Mouse (Mus musculus) midbrain, embryonic 12.5 days (tissue): ENCODE measurements around the gene Mettl24. TPM values are rescaled to one million over a fixed set of nuclear protein-coding genes. Genes with fewer than 3 reads are reported as not detected.
A peak's percentile ranks its signal among the peaks of the same experiment; 100 is the strongest.

Experiments
- ATAC-seq: fragments of 200-750 bp; cut with Nextera tagmentation; 2 replicates; pipeline ENCODE4 v1.8.0; 2017; ENCODE audit warnings: low read depth, moderate TSS enrichment, moderate library complexity; ENCODE audit not compliant: low FRiP score
- H3K27ac ChIP-seq: fragments of 300-500 bp; sonication (generic); replicated peaks from 2 replicates; pipeline ENCODE4 v1.5.1; 2016; ENCODE audit warnings: mild to moderate bottlenecking
- H3K27me3 ChIP-seq: fragments of 300-500 bp; sonication (generic); 2 replicates; pipeline ENCODE4 v1.6.1; 2016; ENCODE audit warnings: mild to moderate bottlenecking
- H3K36me3 ChIP-seq: fragments of 300-500 bp; sonication (generic); 2 replicates; pipeline ENCODE4 v1.6.1; 2016
- H3K4me1 ChIP-seq: fragments of 300-500 bp; sonication (generic); 2 replicates; pipeline ENCODE4 v1.6.1; 2016
- H3K4me2 ChIP-seq: fragments of 300-500 bp; sonication (generic); replicated peaks from 2 replicates; pipeline ENCODE4 v1.6.1; 2016; ENCODE audit warnings: mild to moderate bottlenecking, moderate library complexity
- H3K4me3 ChIP-seq: fragments of 300-500 bp; sonication (generic); 2 replicates; pipeline ENCODE4 v1.5.1; 2016; ENCODE audit warnings: mild to moderate bottlenecking
- H3K9ac ChIP-seq: fragments of 300-500 bp; sonication (generic); replicated peaks from 2 replicates; pipeline ENCODE4 v1.6.1; 2016; ENCODE audit warnings: mild to moderate bottlenecking, moderate library complexity
- H3K9me3 ChIP-seq: fragments of 300-500 bp; sonication (generic); 2 replicates; pipeline ENCODE4 v1.6.1; 2016; ENCODE audit warnings: mild to moderate bottlenecking
- WGBS: fragments of 180-500 bp; shearing (Covaris S2); methylation state at CpG from one replicate; pipeline ENCODE4 v1.1.7; 2016; 5-methylcytosine and 5-hydroxymethylcytosine counted together
- polyA plus RNA-seq: library from polyadenylated mRNA; unstranded; fragments of >200 nt; fragmentation: Nextera tagmentation; extraction: Ambion mirVana; gene quantifications from 2 replicates; pipeline ENCODE4 v1.2.1, GENCODE M21; 2016

The Mettl24 gene
- 0.91 and 1.0 TPM in 2 replicates for polyA plus RNA-seq

DNA sequence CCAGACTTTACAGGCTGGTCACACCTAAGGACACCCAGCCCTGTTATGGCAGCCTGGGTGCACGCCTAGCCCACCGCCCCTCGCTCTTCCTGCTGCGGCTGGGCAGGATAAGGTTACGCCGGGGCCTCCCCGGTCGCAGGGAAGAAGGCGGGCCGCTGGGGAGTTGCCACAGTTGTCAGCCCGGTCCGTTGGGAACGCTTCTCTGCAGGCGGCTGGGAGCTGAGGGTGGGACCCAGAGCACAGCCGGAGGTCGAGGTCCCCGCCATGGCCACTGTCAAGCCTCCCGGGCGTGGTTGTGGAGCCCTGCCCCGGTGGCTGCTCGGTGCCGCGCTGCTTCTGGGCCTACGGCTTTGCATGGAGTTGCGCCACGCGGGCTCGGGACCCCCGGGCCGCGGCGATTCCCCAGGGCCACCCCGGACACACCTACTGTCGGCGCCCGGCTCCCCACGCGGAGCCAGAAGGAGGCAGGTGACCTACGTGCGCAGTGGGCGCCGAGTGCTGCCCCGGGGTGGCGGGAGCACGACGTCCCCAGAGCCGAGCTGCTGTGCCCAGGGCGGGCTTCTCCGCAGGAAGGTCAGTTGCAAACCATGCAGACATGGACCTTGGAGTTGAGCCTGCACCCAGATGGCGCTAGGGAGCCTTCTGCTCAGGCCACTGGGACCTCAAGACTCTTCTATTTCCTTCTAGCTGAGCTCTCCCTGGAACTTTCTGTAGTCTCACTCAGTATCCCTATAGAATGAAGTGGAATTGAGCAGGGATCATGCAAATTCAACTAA is at the start of gene Mettl24:
Gene Mettl24 (plus strand): TSS at position 191 of the 776 bp plus-strand sequence.
- H3K36me3 ChIP-seq, result no peaks in the 10 kb centered on the region
- peak within 1 kb of the TSS; percentile 97 for H3K4me2 ChIP-seq
- peak; percentile 80 for ATAC-seq
- WGBS, result 1% methylated on average over 42 of the region's 50 CpGs
- peak within 1 kb of the TSS; percentile 55 for H3K4me3 ChIP-seq
- H3K9me3 ChIP-seq, result no peaks in the 10 kb centered on the region
- no peak within 1 kb of the TSS for H3K27ac ChIP-seq
- H3K27me3 ChIP-seq, result peaks cover 9% of the 10 kb centered on the region; the same call in 1 of the 2 replicates
- H3K4me1 ChIP-seq, result peaks cover 13% of the 10 kb centered on the region; the same call in 1 of the 2 replicates
- H3K9ac ChIP-seq, result peak within 1 kb of the TSS; percentile 58

DNA sequence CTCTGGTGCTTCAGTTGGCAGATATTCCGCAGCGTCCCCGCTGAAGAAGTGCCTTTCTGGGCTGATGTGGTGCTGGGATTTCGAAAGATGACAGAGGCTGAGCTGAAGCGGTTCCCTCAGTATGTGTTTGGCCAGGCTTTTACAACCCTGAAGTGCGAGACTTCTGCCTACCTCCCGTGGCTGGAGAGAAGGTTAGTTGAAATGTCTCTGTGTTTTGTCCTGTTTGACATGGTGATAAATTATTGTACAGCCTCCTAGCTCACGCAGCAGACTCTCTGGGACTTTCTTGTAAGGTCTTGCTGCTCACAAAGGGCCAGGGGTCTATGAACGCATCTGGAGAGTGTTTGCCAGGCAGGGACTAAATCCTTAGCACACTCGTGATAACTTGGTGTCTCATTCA is 45.8 kb upstream of the Mettl24 start:
- no peaks in the 10 kb centered on the region for H3K36me3 ChIP-seq
- H3K27me3 ChIP-seq, result peaks cover 12% of the 10 kb centered on the region
- no peak overlapping the region for H3K4me3 ChIP-seq
- H3K4me2 ChIP-seq, result no peak overlapping the region
- H3K9me3 ChIP-seq, result no peaks in the 10 kb centered on the region
- H3K4me1 ChIP-seq, result peaks cover 14% of the 10 kb centered on the region
- ATAC-seq, result no peak
- no peak overlapping the region for H3K27ac ChIP-seq
- H3K9ac ChIP-seq, result no peak overlapping the region
- 74% methylated on average over 10 of the region's 10 CpGs for WGBS

DNA sequence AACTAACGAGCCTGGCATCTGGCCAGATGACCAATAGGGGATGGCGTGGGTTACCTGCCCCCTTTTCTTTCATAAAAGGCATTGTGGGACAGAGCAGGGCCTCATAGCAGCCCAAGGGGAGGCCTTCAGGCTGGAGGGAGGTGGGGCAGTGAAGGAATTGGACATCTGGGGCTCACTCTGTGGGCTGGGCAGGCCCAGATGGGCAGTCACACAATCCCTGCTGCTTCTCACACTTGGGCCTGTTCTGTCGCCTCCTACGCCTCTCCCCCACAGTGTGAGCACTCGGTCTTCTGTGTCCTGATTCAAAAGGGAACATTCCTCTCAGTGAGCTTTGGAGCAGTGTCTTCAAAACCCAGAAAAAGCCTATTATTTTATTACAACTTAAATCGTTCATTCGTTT is 44.8 kb upstream of the Mettl24 start:
- WGBS, result 56% methylated on average over 7 of the region's 7 CpGs
- H3K27ac ChIP-seq, result no peak overlapping the region
- no peak overlapping the region for H3K4me2 ChIP-seq
- no peak for ATAC-seq
- H3K27me3 ChIP-seq, result peaks cover 16% of the 10 kb centered on the region
- H3K36me3 ChIP-seq, result no peaks in the 10 kb centered on the region
- H3K9ac ChIP-seq, result no peak overlapping the region
- peaks cover 14% of the 10 kb centered on the region for H3K4me1 ChIP-seq
- H3K4me3 ChIP-seq, result no peak overlapping the region
- no peaks in the 10 kb centered on the region for H3K9me3 ChIP-seq

DNA sequence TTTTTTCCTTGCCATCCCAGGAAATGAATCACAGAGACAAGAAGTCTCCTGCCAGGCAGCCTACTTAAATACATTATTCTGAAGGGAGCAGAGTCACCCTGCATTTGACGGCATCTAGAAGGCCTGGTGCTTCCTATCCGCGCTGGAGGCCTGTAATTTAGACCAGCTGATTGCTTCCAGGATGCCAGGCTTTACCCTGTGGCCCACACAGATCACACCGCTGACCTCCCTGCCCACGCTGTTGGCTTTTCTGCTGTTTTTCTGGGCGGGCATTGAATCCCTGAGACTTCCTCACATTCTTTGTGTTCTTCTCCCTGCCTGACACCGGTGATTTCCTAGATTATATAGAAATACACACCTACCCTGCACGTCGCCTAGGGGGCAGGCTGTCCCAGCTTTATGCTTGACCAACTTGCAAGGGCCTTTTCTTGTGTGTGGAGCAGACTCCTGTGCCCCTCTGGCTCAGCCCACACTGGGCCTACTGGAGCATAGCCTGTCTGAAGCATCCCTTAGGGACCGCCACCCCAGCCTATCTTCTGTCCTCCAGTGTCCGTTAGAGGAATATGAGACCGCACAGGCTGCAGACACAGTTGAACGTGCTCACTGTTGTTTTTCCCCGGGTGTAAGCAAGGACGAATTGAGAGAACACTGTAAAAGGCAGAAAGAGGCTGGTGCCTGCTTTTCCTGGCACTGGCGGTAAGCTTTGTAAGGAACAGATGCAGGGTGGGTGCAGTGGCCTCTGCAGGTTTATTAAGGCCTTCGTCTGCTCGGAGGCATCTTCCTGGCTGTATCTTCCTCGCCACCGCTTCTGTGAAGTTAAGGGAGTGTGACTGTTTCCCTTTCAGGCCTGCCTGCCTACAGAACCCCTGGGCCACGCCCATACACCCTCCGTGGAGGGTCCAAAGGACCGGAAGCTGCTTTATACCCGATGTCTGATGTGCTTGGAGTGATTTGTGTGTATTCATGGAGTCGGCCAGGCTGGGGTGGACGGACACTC is 44.0 kb upstream of the Mettl24 start:
- no peak overlapping the region for H3K9ac ChIP-seq
- no peak overlapping the region for H3K27ac ChIP-seq
- 59% methylated on average over 26 of the region's 26 CpGs for WGBS
- no peak overlapping the region for H3K4me2 ChIP-seq
- H3K4me1 ChIP-seq, result peaks cover 14% of the 10 kb centered on the region
- ATAC-seq, result peak; percentile 66
- H3K27me3 ChIP-seq, result peaks cover 16% of the 10 kb centered on the region
- no peaks in the 10 kb centered on the region for H3K36me3 ChIP-seq
- no peaks in the 10 kb centered on the region for H3K9me3 ChIP-seq
- H3K4me3 ChIP-seq, result no peak overlapping the region

DNA sequence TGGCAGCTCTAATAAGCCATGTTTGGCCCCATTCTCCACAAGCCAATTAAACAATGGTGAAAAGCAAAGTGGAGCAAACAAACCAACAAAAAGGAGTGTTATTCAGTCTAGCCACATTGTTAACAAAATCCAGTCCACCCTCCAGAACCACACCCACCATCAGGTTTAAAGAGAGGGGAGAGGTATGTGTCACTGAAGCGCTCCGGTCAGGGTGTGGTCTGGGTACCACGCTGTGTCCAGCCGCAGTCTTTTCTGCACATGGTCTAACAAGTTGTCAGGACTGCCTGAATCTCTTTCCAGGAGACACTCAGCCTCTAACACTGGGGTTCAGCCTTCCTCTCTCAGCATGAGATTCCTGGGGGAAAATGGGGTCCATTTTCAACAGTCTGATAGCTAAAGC is 42.7 kb upstream of the Mettl24 start:
- H3K9ac ChIP-seq, result no peak overlapping the region
- ATAC-seq, result no peak
- 93% methylated on average over 4 of the region's 4 CpGs for WGBS
- peaks cover 19% of the 10 kb centered on the region for H3K27me3 ChIP-seq
- H3K4me2 ChIP-seq, result no peak overlapping the region
- no peak overlapping the region for H3K4me3 ChIP-seq
- no peaks in the 10 kb centered on the region for H3K36me3 ChIP-seq
- no peak overlapping the region for H3K27ac ChIP-seq
- H3K4me1 ChIP-seq, result peaks cover 14% of the 10 kb centered on the region
- no peaks in the 10 kb centered on the region for H3K9me3 ChIP-seq

DNA sequence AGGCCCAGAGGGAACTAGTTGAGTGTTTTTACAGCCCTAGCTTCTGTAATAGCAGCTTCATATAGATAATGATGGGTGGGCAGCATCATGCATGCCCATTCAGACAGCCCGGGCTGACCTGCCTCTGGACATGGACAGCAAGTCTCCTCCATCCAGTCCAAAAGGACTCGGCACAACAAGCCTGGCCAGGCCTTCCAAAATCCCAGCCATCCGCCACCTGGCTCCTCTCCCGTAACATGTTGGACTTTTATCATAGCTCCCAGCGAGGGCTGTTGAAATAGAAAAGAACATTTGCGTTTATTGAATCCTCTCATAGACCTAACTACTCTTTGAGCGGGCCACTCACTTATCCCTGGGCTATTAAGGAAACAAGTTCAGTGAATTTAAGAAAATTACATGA is 41.2 kb upstream of the Mettl24 start:
- Histone ChIP-seq H3K9me3 (peaks cover 7% of the 10 kb centered on the region), H3K27me3 (peaks cover 26% of the 10 kb centered on the region)
- ATAC-seq, result no peak

DNA sequence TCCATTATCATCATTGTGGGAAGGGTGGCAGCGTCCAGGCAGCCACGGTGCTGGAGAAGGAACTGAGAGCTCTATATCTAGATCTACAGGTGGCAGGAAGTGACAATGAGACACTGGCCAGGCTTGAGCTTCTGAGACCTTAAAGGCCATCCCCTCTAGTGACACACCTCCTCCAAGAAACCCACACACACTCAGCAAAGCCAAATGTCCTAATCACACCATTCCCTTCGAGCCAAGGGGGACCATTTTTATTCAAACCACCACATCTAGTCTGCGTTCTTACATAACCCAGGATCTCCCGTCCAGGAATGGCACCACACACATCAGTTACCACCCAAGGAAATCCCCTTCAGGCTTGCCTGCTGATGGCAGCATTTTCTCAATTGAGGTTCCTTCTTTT is 40.0 kb upstream of the Mettl24 start:
- H3K4me2 ChIP-seq, result no peak overlapping the region
- WGBS, result 87% methylated on average over 5 of the region's 5 CpGs
- H3K9ac ChIP-seq, result no peak overlapping the region
- H3K4me3 ChIP-seq, result no peak overlapping the region
- H3K4me1 ChIP-seq, result peaks cover 14% of the 10 kb centered on the region
- H3K9me3 ChIP-seq, result peaks cover 7% of the 10 kb centered on the region
- H3K27ac ChIP-seq, result no peak overlapping the region
- no peaks in the 10 kb centered on the region for H3K36me3 ChIP-seq
- peaks cover 26% of the 10 kb centered on the region for H3K27me3 ChIP-seq
- ATAC-seq, result no peak

More for the DNA sequence above, 41.2 kb upstream of the Mettl24 start:
- WGBS, result 92% methylated on average over 7 of the region's 7 CpGs
- Histone ChIP-seq H3K4me1 (peaks cover 14% of the 10 kb centered on the region), H3K27ac (no peak overlapping the region), H3K4me3 (no peak overlapping the region), H3K9ac (no peak overlapping the region), H3K36me3 (no peaks in the 10 kb centered on the region), H3K4me2 (no peak overlapping the region)

DNA sequence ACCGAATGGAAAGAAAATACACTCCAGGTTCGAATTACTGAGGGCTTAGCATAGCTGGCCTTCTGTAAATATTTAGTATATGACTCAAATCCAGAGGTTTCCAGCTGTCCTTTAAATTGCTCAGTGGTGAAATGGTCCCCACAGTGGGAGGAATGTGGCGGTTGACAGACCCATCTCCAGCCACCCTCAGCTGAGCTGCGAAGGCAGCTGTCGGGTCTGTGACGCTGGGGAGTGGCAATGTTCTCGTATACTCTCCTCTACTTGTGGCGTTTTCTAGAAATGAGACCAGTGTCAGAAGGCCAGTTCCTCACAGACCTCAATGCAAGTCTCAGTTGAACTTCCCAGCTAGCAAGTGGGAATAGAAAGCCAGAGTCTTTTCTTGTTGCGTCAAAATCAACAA is 38.6 kb upstream of the Mettl24 start:
- Histone ChIP-seq H3K27ac (no peak overlapping the region), H3K27me3 (peaks cover 25% of the 10 kb centered on the region; the same call in 1 of the 2 replicates), H3K4me2 (no peak overlapping the region), H3K4me1 (peaks cover under 1% of the 10 kb centered on the region; the same call in 1 of the 2 replicates), H3K9ac (no peak overlapping the region), H3K4me3 (no peak overlapping the region), H3K9me3 (peaks cover 7% of the 10 kb centered on the region), H3K36me3 (no peaks in the 10 kb centered on the region)
- no peak for ATAC-seq
- WGBS, result 79% methylated on average over 9 of the region's 9 CpGs

DNA sequence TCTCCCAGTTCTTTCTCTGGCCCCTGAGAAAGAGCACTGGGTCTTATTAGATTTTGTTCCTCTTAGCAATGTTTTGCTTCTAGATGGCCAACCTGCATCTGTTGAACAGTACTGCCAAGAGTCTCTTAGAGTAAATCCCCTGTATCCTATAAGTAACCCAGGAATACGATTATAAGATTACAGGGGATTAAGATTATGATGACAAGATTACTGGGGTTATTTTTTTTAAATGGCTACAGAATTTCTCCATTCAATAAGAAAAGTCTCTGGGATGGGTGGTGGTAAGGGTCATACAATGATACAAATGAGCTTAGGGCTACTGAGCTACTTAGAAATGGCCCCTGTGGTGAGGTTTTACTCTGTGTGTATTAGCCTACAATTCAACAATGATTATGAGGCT is 37.7 kb upstream of the Mettl24 start:
- H3K27me3 ChIP-seq, result 0 out of 2 replicates have a peak, but pooled peaks cover 19% of the 10 kb centered on the region
- no peaks in the 10 kb centered on the region for H3K4me1 ChIP-seq
- H3K4me3 ChIP-seq, result no peak overlapping the region
- no peak overlapping the region for H3K9ac ChIP-seq
- H3K27ac ChIP-seq, result no peak overlapping the region
- no peaks in the 10 kb centered on the region for H3K36me3 ChIP-seq
- H3K4me2 ChIP-seq, result no peak overlapping the region
- peaks cover 7% of the 10 kb centered on the region for H3K9me3 ChIP-seq
- 75% methylated on average over 1 of the region's 1 CpGs for WGBS
- ATAC-seq, result no peak

DNA sequence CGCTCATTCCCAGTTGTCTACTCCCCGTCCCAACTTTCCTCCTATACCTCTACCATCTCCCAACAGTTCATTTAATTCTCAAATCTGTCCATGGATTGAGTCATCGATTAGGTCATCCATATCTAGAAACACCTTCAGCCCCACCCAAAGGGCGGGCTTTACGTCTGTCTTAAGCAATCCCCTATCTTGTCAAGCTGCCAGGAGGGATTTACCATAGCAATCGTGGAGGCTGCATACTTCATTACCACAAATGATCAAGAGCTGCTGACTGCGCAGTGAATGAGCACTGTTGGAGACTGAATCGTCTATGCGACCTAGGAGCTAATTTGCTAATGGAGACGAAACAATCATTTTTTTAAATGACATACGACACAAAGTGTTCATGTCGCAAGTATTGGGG is 34.3 kb upstream of the Mettl24 start:
- Histone ChIP-seq H3K4me2 (no peak overlapping the region), H3K4me1 (peaks cover 8% of the 10 kb centered on the region), H3K9me3 (peaks cover 7% of the 10 kb centered on the region), H3K27ac (no peak overlapping the region), H3K9ac (no peak overlapping the region), H3K27me3 (0 out of 2 replicates have a peak, but pooled peaks cover 11% of the 10 kb centered on the region), H3K4me3 (no peak overlapping the region), H3K36me3 (no peaks in the 10 kb centered on the region)
- WGBS, result 89% methylated on average over 12 of the region's 12 CpGs
- ATAC-seq, result no peak

DNA sequence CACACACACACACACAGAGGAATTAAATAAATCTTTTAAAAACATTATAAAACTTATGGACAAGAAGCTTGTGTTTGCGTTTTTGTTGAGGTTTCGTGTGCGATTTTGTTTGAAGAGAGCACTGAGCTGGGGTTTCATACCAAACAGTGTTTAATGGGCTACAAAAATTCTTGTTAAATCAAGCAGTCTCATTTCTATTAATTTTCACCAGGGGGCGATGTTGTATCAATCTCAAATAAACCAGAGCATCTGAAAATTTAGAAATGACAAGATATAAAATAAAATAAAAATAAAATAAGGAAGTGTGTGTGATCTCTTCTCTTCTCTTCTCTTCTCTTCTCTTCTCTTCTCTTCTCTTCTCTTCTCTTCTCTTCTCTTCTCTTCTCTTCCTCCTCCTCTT is 33.4 kb upstream of the Mettl24 start:
- Histone ChIP-seq H3K4me1 (peaks cover 13% of the 10 kb centered on the region), H3K9ac (no peak overlapping the region), H3K27me3 (0 out of 2 replicates have a peak, but pooled peaks cover 11% of the 10 kb centered on the region), H3K27ac (no peak overlapping the region), H3K9me3 (peaks cover 7% of the 10 kb centered on the region), H3K4me2 (no peak overlapping the region), H3K36me3 (no peaks in the 10 kb centered on the region), H3K4me3 (no peak overlapping the region)
- no peak for ATAC-seq
- 35% methylated on average over 4 of the region's 4 CpGs for WGBS

DNA sequence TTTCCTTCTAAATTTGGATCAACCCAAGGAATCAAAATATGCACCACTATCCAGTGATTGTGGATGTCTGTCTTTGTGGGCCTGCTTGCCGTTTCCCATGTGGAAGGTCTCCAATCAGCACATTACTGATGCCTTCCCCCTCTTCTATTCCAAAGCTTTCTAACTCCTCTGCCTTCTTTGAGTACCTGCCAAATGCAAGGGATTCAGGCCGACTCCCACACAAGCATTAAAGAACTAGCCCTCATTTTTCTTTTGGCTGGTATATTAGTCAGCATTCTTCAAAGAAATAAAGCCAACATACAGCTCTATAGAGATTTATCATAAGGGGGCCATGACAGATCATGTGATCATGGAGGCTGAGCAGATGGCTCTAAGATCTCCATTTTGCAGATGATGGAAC is 31.4 kb upstream of the Mettl24 start:
- ATAC-seq, result no peak
- peaks cover 13% of the 10 kb centered on the region for H3K4me1 ChIP-seq
- no peaks in the 10 kb centered on the region for H3K9me3 ChIP-seq
- H3K4me2 ChIP-seq, result no peak overlapping the region
- 0 out of 2 replicates have a peak, but pooled peaks cover 1% of the 10 kb centered on the region for H3K27me3 ChIP-seq
- H3K4me3 ChIP-seq, result no peak overlapping the region
- H3K36me3 ChIP-seq, result no peaks in the 10 kb centered on the region
- WGBS, result 88% methylated on average over 2 of the region's 2 CpGs
- no peak overlapping the region for H3K27ac ChIP-seq
- H3K9ac ChIP-seq, result no peak overlapping the region
